Mouse (Mus musculus) urinary bladder, postnatal 0 days (tissue): ENCODE results near the gene Mapk8ip2. TPM values are rescaled to one million over a fixed set of nuclear protein-coding genes. Genes with fewer than 3 reads are reported as not detected.

Source experiments
- polyA plus RNA-seq: library from polyadenylated mRNA; unstranded; fragments of >200 nt; fragmentation: Nextera tagmentation; extraction: Ambion mirVana; gene quantifications from 2 replicates; pipeline ENCODE4 v1.2.1, GENCODE M21; 2015

Gene Mapk8ip2
- polyA plus RNA-seq = 0.63 and 1.0 TPM in 2 replicates

GRCm38 (mm10) chr15:89453865-89454478 is at the start of gene Mapk8ip2:
TSS of gene Mapk8ip2 (plus strand) at chr15:89453913.

GRCm38 (mm10) chr15:89410118-89410517 is 43.6 kb upstream of the Mapk8ip2 start, which contains the start of gene Syce3:
TSS of gene Syce3 (minus strand) at chr15:89410503.

GRCm38 (mm10) chr15:89425711-89426121 is 28.0 kb upstream of the Mapk8ip2 start, which contains the start of gene Cpt1b:
TSS of gene Cpt1b (minus strand) at chr15:89425863.

GRCm38 (mm10) chr15:89429352-89430221 is 24.1 kb upstream of the Mapk8ip2 start, which contains the start of the genes C730034F03Rik, Gm44502 and Chkb:
TSS of gene C730034F03Rik (plus strand) at chr15:89429589.
TSS of gene Gm44502 (minus strand) at chr15:89429696.
TSS of gene Chkb (minus strand) at chr15:89429908.

GRCm38 (mm10) chr15:89477091-89477491 is 23.4 kb downstream of the Mapk8ip2 start, which contains the start of gene Arsa:
TSS of gene Arsa (minus strand) at chr15:89477425.

GRCm38 (mm10) chr15:89498961-89499688 is 45.4 kb downstream of the Mapk8ip2 start, which contains the start of gene Shank3:
TSS of gene Shank3 (plus strand) at chr15:89499623.

Other genes starting within 250 kb of the Mapk8ip2 start
- gene Ppp6r2, start 242.4 kb upstream of the Mapk8ip2 start, polyA plus RNA-seq = 16.6 and 18.9 TPM in 2 replicates
- 30.5 and 30.9 TPM in 2 replicates for gene Sbf1, start 138.6 kb upstream of the Mapk8ip2 start, polyA plus RNA-seq
- gene Adm2, start 131.2 kb upstream of the Mapk8ip2 start, polyA plus RNA-seq = 0.40 and 0.57 TPM in 2 replicates
- gene Miox, start 119.5 kb upstream of the Mapk8ip2 start, polyA plus RNA-seq = not detected in 2 replicates
- gene Lmf2, start 98.3 kb upstream of the Mapk8ip2 start, polyA plus RNA-seq = 43.3 and 44.4 TPM in 2 replicates
- 87.6 and 102 TPM in 2 replicates for gene Ncaph2, start 98.2 kb upstream of the Mapk8ip2 start, polyA plus RNA-seq
- 5.2 and 7.6 TPM in 2 replicates for gene Sco2, start 80.1 kb upstream of the Mapk8ip2 start, polyA plus RNA-seq
- gene Tymp, start 76.9 kb upstream of the Mapk8ip2 start, polyA plus RNA-seq = 1.5 and 1.9 TPM in 2 replicates
- gene Odf3b, start 74.6 kb upstream of the Mapk8ip2 start, polyA plus RNA-seq = 0.17 and 0.23 TPM in 2 replicates
- not detected in 2 replicates for gene Klhdc7b, start 69.0 kb upstream of the Mapk8ip2 start, polyA plus RNA-seq
- gene Syce3, start 43.4 kb upstream of the Mapk8ip2 start, polyA plus RNA-seq = not detected in 2 replicates
- gene Cpt1b, start 28.1 kb upstream of the Mapk8ip2 start, polyA plus RNA-seq = 0.67 and 0.69 TPM in 2 replicates
- gene C730034F03Rik, start 24.3 kb upstream of the Mapk8ip2 start, polyA plus RNA-seq = 2.0 and 2.6 TPM in 2 replicates
- gene Gm44502, start 24.2 kb upstream of the Mapk8ip2 start, polyA plus RNA-seq = 0.19 TPM in 1 of 2 replicates, not detected in the other
- gene Chkb, start 24.0 kb upstream of the Mapk8ip2 start, polyA plus RNA-seq = 35.8 and 36.2 TPM in 2 replicates
- gene Arsa, start 23.5 kb downstream of the Mapk8ip2 start, polyA plus RNA-seq = 22.7 and 25.5 TPM in 2 replicates
- 0.55 and 0.70 TPM in 2 replicates for gene Shank3, start 45.7 kb downstream of the Mapk8ip2 start, polyA plus RNA-seq
- 0.10 and 0.11 TPM in 2 replicates for gene Acr, start 114.4 kb downstream of the Mapk8ip2 start, polyA plus RNA-seq
- gene Rabl2, start 138.0 kb downstream of the Mapk8ip2 start, polyA plus RNA-seq = 16.4 and 19.0 TPM in 2 replicates